Mouse (Mus musculus): Measurements from ENCODE around the gene Cox4i1.

Gene Cox4i1

DNA sequence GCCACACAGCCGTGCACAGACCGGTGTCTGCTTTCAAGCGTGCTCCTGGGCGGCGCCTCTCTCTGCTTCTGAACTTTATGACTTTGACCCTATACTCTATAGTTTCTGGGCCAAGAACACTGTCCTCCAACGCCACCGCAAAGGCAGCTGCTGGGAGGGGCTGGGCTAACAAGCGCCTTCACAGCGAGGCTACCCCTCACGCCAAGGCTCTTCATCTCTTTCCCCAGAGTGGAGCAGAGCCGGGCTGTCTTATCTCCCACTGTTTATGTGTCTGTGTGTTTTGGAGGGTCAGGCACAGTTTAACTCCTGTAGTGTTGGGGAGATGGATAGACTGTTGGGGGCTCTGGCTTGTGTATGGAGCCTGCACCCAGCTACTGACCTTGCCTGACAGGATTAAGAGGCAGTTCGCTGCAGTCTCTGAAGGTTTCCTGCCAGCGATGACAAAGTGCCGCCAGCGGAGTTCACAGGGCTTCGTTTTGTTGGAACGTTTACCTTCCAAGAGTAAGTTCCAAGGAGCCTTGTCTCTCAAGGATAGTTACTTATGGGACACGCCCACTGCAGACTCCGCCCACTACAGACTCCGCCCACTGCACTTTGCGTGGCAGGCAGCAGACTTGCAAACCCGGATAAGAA is 26.0 kb downstream of the Cox4i1 start:
- DNase-seq (ENCODE audit: low read depth, low spot score), result peak; percentile 68

DNA sequence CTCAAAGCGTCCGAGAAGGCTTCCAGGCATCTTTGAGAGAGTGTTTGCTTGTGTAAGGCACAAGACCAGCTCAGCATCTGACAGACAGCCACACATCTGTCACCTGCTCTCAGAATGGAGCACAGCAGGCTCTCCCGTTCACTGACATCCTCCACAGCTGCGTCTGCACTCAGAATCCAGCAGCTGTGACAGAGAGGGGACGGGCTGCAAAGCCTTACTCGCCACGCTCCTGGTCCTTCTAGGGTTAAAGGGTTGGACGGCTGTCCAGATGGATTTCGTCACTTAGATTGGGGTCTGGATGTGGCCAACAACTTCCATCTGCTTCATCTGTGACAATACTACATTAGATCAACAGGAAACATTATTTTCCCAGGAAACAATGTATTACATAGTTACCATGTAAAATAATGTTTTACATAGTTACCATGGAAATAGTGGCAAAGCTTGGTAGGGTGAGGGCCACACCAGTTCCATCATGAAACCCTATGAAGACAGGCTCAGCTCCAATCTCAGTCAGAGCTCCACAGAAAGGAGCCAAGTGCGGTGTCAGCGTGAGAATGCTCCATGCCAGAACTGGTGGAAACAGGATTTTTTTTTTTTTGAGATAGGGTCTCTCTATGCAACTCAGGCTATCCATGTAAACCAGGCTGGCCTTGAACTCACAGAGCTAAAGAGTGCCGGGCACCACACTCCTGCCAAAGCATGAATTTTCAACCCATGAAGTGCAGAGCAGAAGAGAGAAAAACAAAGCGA is 28.6 kb downstream of the Cox4i1 start:
- no peak for DNase-seq (ENCODE audit: low read depth, low spot score)

DNA sequence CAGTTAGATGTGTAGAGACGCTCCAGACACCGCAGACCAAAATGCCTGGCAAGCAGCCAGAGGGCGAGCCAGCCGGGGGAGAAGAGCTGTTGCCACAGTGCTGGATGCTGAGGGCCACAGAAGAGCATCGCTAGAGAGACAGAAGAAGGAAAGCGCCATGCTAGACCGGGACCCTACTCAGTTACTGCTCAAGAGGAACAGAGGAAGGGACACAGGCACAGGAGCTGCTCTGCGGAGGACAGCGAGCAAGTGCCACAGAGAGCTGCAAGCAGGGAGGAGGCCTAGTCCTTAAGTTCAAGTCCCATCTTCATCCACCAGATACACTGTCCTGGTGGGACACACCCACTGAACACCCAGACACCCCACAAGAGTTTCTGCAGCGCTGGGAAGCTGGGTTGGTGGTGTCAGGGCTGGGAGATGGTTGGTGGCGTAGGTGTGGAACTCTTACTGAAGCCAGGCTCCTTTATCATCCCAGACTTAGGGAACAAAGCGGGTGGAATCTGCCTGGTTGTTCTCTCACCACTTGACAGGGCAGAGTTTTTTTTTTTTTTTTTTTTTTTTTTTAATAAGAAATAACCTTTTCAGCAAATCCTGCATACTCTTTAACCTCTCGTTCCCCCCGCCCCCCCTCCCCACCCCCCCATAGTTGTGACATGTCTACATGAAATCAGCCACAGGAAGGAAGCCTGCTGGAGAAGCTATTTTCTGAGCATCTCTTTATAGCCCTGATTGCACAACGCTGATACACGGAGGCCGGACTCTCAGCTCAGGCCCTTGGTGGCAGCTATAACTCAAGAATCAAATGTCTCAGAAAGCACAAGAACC is 29.3 kb downstream of the Cox4i1 start:
- peak; percentile 75 for DNase-seq (ENCODE audit: low read depth, low spot score)

DNA sequence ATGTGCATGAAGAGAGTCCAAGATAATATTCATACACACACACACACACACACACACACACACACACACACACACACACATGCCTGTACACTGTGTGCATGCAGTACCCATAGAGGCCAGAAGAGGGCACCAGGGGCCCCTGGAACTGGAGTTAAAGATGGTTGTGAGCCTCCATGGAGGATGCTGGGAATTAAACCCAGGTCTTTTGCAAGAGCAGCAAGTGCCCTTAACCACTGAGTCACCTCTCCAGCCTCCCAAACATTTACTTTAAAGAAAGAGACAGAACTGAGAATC is 29.9 kb downstream of the Cox4i1 start:
- peak; percentile 58 for DNase-seq (ENCODE audit: low read depth, low spot score)

DNA sequence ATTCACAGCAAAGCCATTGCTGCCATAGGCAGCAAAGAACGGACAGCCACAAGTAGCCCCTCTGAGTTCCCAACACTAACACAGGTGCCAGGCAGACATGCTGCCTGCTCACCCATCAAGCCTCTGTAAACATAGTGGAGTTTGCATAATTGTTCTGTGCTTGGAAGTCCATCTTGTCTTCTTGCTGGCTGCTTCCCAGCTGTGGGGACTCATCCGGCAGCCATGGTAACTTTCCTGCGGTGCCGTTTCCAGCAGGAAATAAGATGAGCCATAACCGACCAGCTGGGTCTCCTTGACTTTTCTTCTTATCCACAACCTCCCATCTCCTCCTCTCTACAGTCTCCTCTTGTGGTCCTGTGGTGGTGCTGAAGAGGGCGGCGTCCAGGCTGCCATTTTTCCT is 30.4 kb downstream of the Cox4i1 start:
- DNase-seq (ENCODE audit: low read depth, low spot score), result no peak

DNA sequence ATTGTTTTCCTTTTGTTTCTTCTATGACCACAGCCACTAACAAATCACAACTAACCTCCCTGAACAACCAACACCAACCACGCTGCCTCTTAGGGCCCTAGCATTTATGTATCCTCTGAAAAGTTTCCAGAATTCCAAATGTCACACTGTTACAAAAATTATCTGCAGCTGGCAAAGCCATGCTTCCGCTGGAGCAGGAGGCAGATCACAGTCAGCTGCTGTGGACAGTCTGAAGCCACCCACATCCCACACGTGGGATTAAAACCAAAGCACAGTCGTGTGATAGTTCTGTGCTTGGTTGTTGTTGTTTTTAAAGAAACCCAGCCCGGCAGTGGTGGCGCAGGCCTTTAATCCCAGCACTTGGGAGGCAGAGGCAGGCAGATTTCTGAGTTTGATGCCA is 31.1 kb downstream of the Cox4i1 start:
- no peak for DNase-seq (ENCODE audit: low read depth, low spot score)

DNA sequence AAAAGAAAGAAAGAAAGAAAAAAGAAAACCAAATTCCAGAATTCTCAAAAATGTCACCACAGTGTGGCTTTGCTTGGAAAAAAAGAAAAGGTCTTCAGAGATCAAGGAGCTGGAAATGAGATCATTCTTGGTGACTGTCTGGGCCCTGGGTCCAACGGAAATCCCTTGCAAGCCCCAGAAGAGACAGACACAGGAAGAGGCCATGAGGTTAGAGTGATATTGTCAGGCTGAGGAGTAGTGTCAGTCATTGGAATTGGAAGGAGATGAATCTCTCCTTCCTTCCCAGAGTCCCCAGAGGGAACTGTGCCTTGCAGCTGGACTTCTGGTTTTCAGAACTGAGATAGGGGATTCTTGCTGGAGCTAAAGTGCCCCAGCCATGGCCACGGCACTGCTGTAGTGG is 31.5 kb downstream of the Cox4i1 start:
- peak; percentile 53 for DNase-seq (ENCODE audit: low read depth, low spot score)

DNA sequence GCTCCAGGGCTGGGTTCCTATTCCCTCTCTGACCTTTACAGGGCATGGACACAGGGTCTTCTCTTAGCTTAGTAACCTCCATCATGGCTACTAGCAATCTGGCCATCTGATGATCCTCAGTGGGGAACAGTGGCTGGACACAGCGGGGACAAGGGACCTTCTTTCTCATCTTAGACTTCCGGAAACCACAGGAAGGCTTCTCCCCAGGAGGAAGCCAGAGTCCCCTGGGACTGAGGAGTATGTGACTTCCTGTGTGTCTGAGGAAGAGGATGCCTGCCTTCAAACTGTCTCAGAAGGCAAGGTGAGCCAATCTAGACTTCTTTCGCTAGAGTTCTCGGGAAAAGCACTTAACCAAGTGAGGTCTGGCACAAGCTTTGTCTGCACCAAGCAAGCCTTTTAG is 32.0 kb downstream of the Cox4i1 start:
- no peak for DNase-seq (ENCODE audit: low read depth, low spot score)

DNA sequence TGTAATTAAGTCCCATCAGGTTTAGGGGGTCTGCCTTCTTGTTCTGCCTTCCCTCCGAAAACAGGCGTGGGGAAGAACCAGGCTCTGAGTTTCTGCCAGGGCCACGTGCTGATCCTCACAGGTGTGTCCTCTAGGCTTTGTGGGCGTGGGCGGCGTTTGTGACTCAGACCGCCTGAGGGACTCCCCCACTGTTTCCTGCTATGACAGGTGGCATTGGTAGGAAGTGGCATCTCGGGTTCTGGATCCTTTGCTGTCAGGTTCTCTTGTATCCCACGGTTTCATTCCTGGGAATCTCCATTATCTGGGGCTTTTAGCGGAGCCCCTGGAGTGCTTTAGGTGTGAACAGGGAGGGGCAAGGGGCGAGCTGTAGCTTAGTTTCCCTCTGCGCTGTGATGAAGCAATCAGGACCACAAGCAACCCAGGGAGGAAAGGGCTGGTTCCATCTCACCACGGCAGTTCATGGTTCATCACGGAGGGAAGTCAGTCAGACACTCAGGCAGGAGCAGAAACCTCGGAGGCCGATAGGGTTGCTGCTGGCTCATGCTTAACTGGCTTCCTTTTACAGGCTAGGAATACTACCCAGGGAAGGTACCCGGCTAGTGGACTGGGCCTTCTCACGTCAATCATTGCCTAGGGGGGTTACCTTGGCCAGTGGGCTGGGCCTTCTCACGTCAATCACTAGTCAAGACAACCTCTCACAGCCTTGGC is 33.9 kb downstream of the Cox4i1 start:
- peak; percentile 91 for DNase-seq (ENCODE audit: low read depth, low spot score)

DNA sequence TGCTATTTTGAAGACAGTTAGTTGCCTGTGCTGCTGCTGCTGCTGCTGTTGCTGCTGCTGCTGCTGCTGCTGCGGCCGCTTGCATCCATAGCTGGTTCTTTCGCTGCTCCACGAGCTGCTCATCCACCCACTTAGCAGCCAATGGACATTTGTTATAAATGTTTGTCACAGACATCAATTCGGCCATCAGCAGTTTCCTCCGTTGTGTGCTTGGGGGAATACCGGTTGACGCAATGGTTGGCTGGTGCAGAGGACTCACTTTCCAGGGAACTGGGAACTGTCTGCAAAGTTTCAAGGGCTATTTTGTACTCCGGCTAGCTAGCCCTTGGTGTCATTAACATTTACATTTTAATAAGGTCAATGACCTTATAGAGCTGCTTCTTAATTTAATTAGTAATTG is 36.2 kb downstream of the Cox4i1 start:
- no peak for DNase-seq (ENCODE audit: low read depth, low spot score)

DNA sequence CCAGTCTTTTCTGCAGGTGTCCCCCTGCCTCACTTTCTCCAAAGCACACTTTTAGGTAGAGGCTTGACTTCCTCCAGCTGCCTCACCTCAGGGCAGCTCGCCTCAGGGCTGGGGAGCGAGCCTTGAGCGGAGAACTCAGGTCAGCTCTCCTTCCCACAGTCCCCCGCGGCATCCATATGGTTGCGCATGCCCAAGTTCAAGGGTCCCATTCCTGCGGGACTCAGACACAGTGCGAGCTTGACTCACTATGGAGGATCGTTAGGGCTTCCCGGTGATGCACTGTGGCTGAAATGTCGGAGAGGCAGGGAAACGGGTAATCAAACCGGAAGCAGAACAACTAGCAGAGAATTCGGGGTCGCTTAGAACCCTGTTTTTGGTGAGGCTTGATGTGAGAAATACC is 37.1 kb downstream of the Cox4i1 start:
- DNase-seq (ENCODE audit: low read depth, low spot score), result no peak

DNA sequence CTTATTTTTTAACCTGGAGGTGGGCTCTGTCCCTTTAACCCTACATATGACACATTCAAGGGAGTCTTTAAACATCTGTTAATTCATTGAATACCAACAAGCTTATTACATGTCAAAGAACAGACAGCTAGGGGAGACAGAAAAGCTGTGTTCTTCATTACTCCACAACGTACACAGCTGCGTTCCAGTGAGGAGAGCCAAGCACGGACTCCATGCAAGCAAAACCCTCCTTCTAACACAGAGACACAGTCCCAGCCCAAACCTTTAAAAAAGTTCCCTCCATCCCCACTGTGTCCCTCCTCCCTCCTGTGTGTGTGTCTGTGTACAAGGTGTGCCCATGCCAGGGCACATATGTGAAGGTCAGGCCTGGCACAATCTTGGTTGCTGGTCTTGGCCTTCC is 38.2 kb downstream of the Cox4i1 start:
- DNase-seq (ENCODE audit: low read depth, low spot score), result no peak

DNA sequence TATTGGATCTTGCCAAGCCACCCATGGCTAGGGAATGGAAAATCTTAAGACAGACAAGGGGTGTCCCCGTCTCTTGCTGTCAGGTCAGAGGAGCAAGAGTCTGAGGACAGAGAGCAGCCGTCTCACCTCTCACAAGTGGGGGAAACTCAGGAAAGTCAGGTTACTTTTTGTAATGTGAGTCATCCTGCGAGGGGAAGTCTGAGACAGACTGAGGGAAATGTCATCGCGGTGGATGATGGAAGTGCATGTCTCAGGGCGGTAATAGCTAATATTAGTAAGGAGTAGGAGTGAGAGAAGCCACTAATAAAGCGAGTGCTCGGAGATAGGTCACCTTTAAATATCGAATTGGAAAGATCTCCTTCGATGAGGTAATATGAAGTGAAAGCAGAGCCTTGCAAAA is 41.2 kb downstream of the Cox4i1 start:
- DNase-seq (ENCODE audit: low read depth, low spot score), result peak; percentile 48

DNA sequence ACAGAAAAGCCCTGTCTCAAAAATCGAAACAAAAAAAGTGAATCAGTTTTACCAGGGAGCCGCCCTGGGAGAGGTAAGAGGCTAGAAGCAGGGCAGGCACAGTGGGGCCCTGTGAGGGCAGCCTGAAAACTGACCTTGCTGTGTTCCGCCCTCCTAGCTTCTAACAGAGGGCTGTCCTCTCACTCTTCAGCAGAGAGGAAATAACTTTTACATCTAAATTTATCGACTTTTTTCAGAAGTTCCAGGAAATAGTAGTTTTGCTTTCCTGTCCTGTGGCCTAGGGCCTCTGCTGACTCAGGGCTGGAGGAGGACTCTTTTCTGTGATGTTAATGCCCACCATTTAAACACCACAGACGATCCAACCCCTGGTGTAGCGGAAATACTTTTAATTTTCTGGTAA is 47.2 kb downstream of the Cox4i1 start:
- peak; percentile 59 for DNase-seq (ENCODE audit: low read depth, low spot score)

DNA sequence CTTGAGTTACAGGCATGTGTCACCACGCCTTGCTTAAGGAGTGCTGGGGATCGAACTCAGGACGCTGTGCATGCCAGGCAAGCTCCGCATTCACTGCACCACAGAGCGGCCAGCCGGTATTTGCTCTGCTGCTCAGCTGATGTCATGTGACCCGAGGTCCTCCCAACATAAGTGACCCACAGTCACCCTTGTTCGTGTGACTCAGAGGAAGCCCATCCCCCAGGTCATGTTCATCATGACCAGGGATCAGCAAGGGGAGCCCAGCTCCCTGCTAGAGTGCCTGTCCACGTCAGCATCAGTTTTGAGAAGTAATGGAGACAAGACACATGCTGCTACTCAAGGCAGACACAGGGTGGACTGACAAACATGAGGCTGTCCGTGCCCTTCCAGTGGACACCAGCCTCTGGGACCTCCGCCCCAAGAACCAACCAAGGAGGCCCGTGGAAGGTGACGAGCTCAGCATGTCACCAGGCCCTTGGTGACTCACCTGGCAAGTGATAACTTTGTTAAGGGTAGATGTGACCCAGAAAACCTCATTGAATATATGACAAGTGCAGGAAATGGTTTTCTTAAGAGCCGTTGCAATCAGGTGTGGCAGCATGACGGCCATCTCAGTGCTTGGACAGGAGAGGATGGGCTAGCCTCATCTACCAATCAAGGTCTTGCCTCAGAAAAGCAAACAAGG is 48.1 kb downstream of the Cox4i1 start:
- DNase-seq (ENCODE audit: low read depth, low spot score), result peak; percentile 24

DNA sequence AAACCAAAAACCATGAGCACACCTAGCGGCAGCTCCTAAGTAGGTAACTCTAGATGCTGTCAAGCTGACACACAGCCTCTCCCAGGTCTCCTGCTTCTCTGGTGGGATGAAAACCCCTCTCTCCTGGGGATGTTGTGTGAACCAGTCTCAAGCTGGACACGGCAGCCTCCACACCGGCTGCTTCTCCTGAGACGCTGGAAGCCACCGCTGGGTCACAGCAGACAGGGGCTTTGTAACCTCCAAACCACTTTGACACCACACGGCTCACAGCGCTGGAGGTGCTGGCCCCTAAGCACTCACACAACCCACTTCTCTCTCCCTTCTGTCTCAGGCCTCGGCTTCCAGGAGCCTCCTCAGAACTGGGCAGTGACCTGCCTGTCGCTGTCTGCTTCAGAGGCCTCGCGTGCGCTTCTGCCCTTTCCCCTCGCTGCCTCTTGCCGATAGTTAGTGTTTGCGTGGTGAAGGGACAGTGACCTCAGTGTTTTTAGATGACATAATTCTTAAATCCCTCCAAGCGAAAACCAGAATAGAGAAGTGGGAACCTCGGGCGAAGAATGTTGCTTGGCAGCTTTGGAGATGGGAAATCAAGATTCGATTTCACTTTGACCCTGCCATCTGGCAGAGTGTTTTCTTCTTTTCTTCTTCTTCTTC is 51.7 kb downstream of the Cox4i1 start:
- DNase-seq (ENCODE audit: low read depth, low spot score), result no peak

DNA sequence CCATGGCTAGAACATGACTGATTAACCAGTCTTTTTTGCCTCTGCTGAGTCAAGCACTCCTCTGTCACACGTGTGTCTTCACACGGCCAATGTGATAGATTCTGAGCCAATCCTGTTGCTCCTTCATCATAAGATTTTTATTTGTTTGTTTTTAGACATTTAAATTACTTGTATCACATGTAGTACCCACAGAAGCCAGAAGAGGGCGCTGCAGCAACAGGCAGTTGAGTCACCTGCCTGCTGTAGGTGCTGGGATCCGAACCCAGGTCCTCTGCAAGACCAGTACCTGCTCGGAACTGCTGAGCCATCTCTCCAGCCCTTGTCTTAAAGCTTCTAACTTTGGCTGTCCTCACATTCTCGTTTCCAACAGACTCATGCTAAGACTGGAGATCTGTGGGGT is 55.0 kb downstream of the Cox4i1 start:
- peak; percentile 52 for DNase-seq (ENCODE audit: low read depth, low spot score)

Data from CD4-positive, CD25-positive, alpha-beta regulatory T cell, adult 2 months (primary cell).